Mouse (Mus musculus) CH12.LX (cell line): ENCODE measurements at regions not wholly inside any gene's neighbourhood (a gene's known extent, or its start where the extent isn't known, plus 50 kb on each side); places are given as distances from the start of the nearest gene placed in this dataset.

Source experiments
- DNase-seq: peaks from one replicate; pipeline ENCODE4 v3.0.0-alpha.2; 2013; ENCODE audit errors: extremely low read depth
- H3K27ac ChIP-seq: 2 replicates; pipeline ENCODE4 v1.5.1; 2012; ENCODE audit warnings: low read depth, mild to moderate bottlenecking, control low read depth, moderate library complexity; ENCODE audit not compliant: insufficient read depth
- H3K27me3 ChIP-seq: replicated peaks from 2 replicates; pipeline ENCODE3; 2012; ENCODE audit warnings: inconsistent platforms
- H3K36me3 ChIP-seq, 2 experiments: replicated peaks in 1 of 2; 2 replicates each; pipeline versions ENCODE3 to v1.6.1; 2012; ENCODE audit warnings: inconsistent platforms in 1 of 2, low read length in 1 of 2, mild to moderate bottlenecking in 1 of 2, mixed read lengths in 1 of 2, moderate library complexity in 1 of 2; ENCODE audit not compliant: control insufficient read depth in 1 of 2, insufficient read depth in 1 of 2
- H3K4me1 ChIP-seq, 2 experiments: 2 replicates each; pipeline ENCODE4 v1.6.1; 2012; ENCODE audit warnings: inconsistent platforms in 1 of 2, moderate library complexity in 1 of 2; ENCODE audit not compliant: insufficient read depth in 2 of 2, control insufficient read depth in 1 of 2
- H3K4me2 ChIP-seq: 2 replicates; pipeline ENCODE4 v1.6.1; 2012; ENCODE audit warnings: low read depth, mild to moderate bottlenecking, control low read depth; ENCODE audit not compliant: poor library complexity, insufficient read depth, severe bottlenecking
- H3K4me3 ChIP-seq, 3 experiments: fragments of 150-350 bp in 1 of 3; sonication (generic) in 1 of 3; replicated peaks in 1 of 3; 2 replicates each; pipeline versions ENCODE3 to v1.5.1; 2011 to 2012; ENCODE audit warnings: low read depth in 2 of 3, low read length in 2 of 3, mild to moderate bottlenecking in 2 of 3, moderate library complexity in 2 of 3, control low read depth in 1 of 3, improper control_type of control experiment in 1 of 3, inconsistent platforms in 1 of 3, mixed read lengths in 1 of 3; ENCODE audit not compliant: poor library complexity in 1 of 3
- H3K79me2 ChIP-seq: replicated peaks from 2 replicates; pipeline ENCODE4 v1.6.1; 2012; ENCODE audit warnings: mild to moderate bottlenecking, moderate library complexity; ENCODE audit not compliant: control insufficient read depth, poor library complexity, insufficient read depth, severe bottlenecking; ENCODE audit errors: extremely low read depth
- H3K9ac ChIP-seq: 2 replicates; pipeline ENCODE4 v1.6.1; 2012; ENCODE audit warnings: low read depth, mild to moderate bottlenecking, control low read depth, moderate library complexity; ENCODE audit not compliant: insufficient read depth
- H3K9me3 ChIP-seq: replicated peaks from 2 replicates; pipeline ENCODE3; 2012; ENCODE audit warnings: low read length, inconsistent platforms, mixed read lengths
- BHLHE40 ChIP-seq: IDR thresholded peaks from 2 replicates; pipeline ENCODE4 v1.6.1; 2011; ENCODE audit warnings: mild to moderate bottlenecking, low read depth, low read length, improper control_type of control experiment
- CHD1 ChIP-seq: IDR thresholded peaks from 2 replicates; pipeline ENCODE4 v1.6.1; 2012; ENCODE audit warnings: low read depth, low read length, improper control_type of control experiment, inconsistent platforms
- CTCF ChIP-seq, 2 experiments: IDR thresholded peaks in 1 of 2; conservative IDR thresholded peaks in 1 of 2; 2 replicates each; pipeline ENCODE4 v1.5.1; 2011 to 2012; ENCODE audit warnings: low read depth in 2 of 2, low read length in 2 of 2, improper control_type of control experiment in 1 of 2, inconsistent platforms in 1 of 2, mild to moderate bottlenecking in 1 of 2, moderate library complexity in 1 of 2
- E2F4 ChIP-seq: IDR thresholded peaks from 2 replicates; pipeline ENCODE4 v1.6.1; 2011; ENCODE audit warnings: low read depth, low read length, improper control_type of control experiment; ENCODE audit not compliant: insufficient replicate concordance
- ELF1 ChIP-seq: IDR thresholded peaks from 2 replicates; pipeline ENCODE4 v1.6.1; 2014; ENCODE audit warnings: low read depth, mild to moderate bottlenecking, inconsistent platforms, low read length, improper control_type of control experiment
- GABPA ChIP-seq: IDR thresholded peaks from 2 replicates; pipeline ENCODE4 v1.6.1; 2012; ENCODE audit warnings: low read depth, low read length, improper control_type of control experiment, inconsistent platforms; ENCODE audit not compliant: insufficient replicate concordance
- IRF4 ChIP-seq: IDR thresholded peaks from 2 replicates; pipeline ENCODE4 v1.6.1; 2014; ENCODE audit warnings: low read depth, mild to moderate bottlenecking, inconsistent platforms, low read length, improper control_type of control experiment
- JUN ChIP-seq: IDR thresholded peaks from 2 replicates; pipeline ENCODE4 v1.6.1; 2011; ENCODE audit warnings: low read depth, mild to moderate bottlenecking, low read length, improper control_type of control experiment, moderate library complexity; ENCODE audit not compliant: insufficient read depth
- JUND ChIP-seq: conservative IDR thresholded peaks from 2 replicates; pipeline ENCODE4 v1.6.1; 2011; ENCODE audit warnings: low read depth, low read length, improper control_type of control experiment
- MAZ ChIP-seq: IDR thresholded peaks from 2 replicates; pipeline ENCODE4 v1.6.1; 2012; ENCODE audit warnings: low read depth, mild to moderate bottlenecking, inconsistent platforms, low read length, improper control_type of control experiment, moderate library complexity
- MEF2A ChIP-seq: IDR thresholded peaks from 2 replicates; pipeline ENCODE4 v1.6.1; 2014; ENCODE audit warnings: low read depth, mild to moderate bottlenecking, inconsistent platforms, low read length, improper control_type of control experiment, borderline replicate concordance
- MYC ChIP-seq: IDR thresholded peaks from 2 replicates; pipeline ENCODE4 v1.6.1; 2011; ENCODE audit warnings: low read depth, mild to moderate bottlenecking, improper control_type of control experiment, low read length
- NELFE ChIP-seq: IDR thresholded peaks from 2 replicates; pipeline ENCODE4 v1.6.1; 2011; ENCODE audit warnings: low read depth, low read length, improper control_type of control experiment
- POLR2AphosphoS2 ChIP-seq: IDR thresholded peaks from 2 replicates; pipeline ENCODE4 v1.6.1; 2011; ENCODE audit warnings: low read depth, low read length, improper control_type of control experiment
- RAD21 ChIP-seq: IDR thresholded peaks from 2 replicates; pipeline ENCODE4 v1.6.1; 2011; ENCODE audit warnings: low read depth, mild to moderate bottlenecking, low read length, improper control_type of control experiment, moderate library complexity
- RCOR1 ChIP-seq: conservative IDR thresholded peaks from 2 replicates; pipeline ENCODE4 v1.6.1; 2012; ENCODE audit warnings: low read depth, mild to moderate bottlenecking, inconsistent platforms, low read length, improper control_type of control experiment
- SIN3A ChIP-seq: IDR thresholded peaks from 2 replicates; pipeline ENCODE4 v1.6.1; 2012; ENCODE audit warnings: low read length, improper control_type of control experiment, inconsistent platforms
- SMC3 ChIP-seq: IDR thresholded peaks from 2 replicates; pipeline ENCODE4 v1.6.1; 2011; ENCODE audit warnings: low read depth, low read length, improper control_type of control experiment
- TCF12 ChIP-seq: IDR thresholded peaks from 2 replicates; pipeline ENCODE4 v1.6.1; 2014; ENCODE audit warnings: low read depth, mild to moderate bottlenecking, inconsistent platforms, low read length, improper control_type of control experiment
- UBTF ChIP-seq: IDR thresholded peaks from 2 replicates; pipeline ENCODE4 v1.6.1; 2012; ENCODE audit warnings: low read depth, mild to moderate bottlenecking, inconsistent platforms, low read length, improper control_type of control experiment, moderate library complexity
- USF2 ChIP-seq: conservative IDR thresholded peaks from 2 replicates; pipeline ENCODE4 v1.6.1; 2011; ENCODE audit warnings: low read depth, low read length, improper control_type of control experiment
- ZC3H11A ChIP-seq: IDR thresholded peaks from 2 replicates; pipeline ENCODE4 v1.6.1; 2012; ENCODE audit warnings: low read depth, mild to moderate bottlenecking, inconsistent platforms, low read length, improper control_type of control experiment
- ZKSCAN1 ChIP-seq: IDR thresholded peaks from 2 replicates; pipeline ENCODE4 v1.6.1; 2012; ENCODE audit warnings: low read depth, inconsistent platforms, low read length, improper control_type of control experiment, borderline replicate concordance
- ZMIZ1 ChIP-seq: IDR thresholded peaks from 2 replicates; pipeline ENCODE4 v1.6.1; 2012; ENCODE audit warnings: low read depth, mild to moderate bottlenecking, inconsistent platforms, low read length, improper control_type of control experiment
- dilution Hi-C: fragments of 300-500 bp; cut with MboI; formaldehyde crosslinking; loops from 2 replicates; pipeline ENCODE4 v1.14.3; 2020; ENCODE audit warnings: low sequenced_read_pairs; ENCODE audit not compliant: extremely low pct_unique_long_range_greater_than_20kb, extremely low pct_ligation_motif_present
- in situ Hi-C: fragments of 300-500 bp; cut with MboI; formaldehyde crosslinking; loops from 3 replicates; pipeline ENCODE4 v1.14.3; 2019; ENCODE audit warnings: low sequenced_read_pairs, low pct_ligation_motif_present, low pct_unique_long_range_greater_than_20kb, mixed read lengths

- TF ChIP-seq NELFE: no peak
These were observed 197.6 kb upstream of the Tars start (continued) for GRCm38 (mm10) chr15:11597021-11597420.

GRCm38 (mm10) chr15:11590542-11591116, 191.2 kb upstream of the Tars start:
- Histone ChIP-seq H3K4me1 (no peaks in the 10 kb centered on the region), H3K79me2 (no peaks in the 10 kb centered on the region), H3K27ac (no peak overlapping the region), H3K4me2 (peak overlapping the region; percentile 74; the same call in 1 of the 2 replicates), H3K9me3 (no peaks in the 10 kb centered on the region), H3K4me3 (no peak overlapping the region), H3K27me3 (no peaks in the 10 kb centered on the region), H3K9ac (no peak overlapping the region), H3K36me3 (no peaks in the 10 kb centered on the region)
- DNase-seq: peak; percentile 57
- dilution Hi-C loops: no loop called here
- in situ Hi-C loops: no loop called here
- TF ChIP-seq GABPA: no peak
- peak; percentile 89 for TF ChIP-seq MAZ
- peak; percentile 52 to 86; a peak in 3 of 4 replicates for TF ChIP-seq CTCF (conservative IDR thresholded peaks at IDR 0.05 in 1 of 2, IDR thresholded peaks at IDR 0.05 in 1 of 2; ENCODE audit: low read depth in 2 of 2, low read length in 2 of 2)
- 0 out of 2 replicates have a peak, but pooled peaks have one; percentile 53 for TF ChIP-seq CHD1
- 0 out of 2 replicates have a peak, but pooled peaks have one; percentile 17 for TF ChIP-seq JUND
- TF ChIP-seq ZKSCAN1: no peak
- TF ChIP-seq ZC3H11A: peak; percentile 83
- TF ChIP-seq SMC3: peak; percentile 80
- peak; percentile 41; the same call in 1 of the 2 replicates for TF ChIP-seq SIN3A
- TF ChIP-seq RAD21: peak; percentile 91
- no peak for TF ChIP-seq POLR2AphosphoS2
- no peak for TF ChIP-seq IRF4

GRCm38 (mm10) chr15:11589795-11590194, 190.3 kb upstream of the Tars start:
- no peak for DNase-seq
- Histone ChIP-seq H3K36me3 (no peaks in the 10 kb centered on the region), H3K4me2 (no peak overlapping the region), H3K79me2 (no peaks in the 10 kb centered on the region), H3K27me3 (no peaks in the 10 kb centered on the region), H3K4me3 (no peak overlapping the region), H3K9me3 (no peaks in the 10 kb centered on the region), H3K9ac (no peak overlapping the region), H3K27ac (no peak overlapping the region), H3K4me1 (no peaks in the 10 kb centered on the region)
- dilution Hi-C loops (no loop called here), in situ Hi-C loops (loop anchor here (5.0 kb wide), 1 partner anchor 378 kb away; no protein-coding TSS in a partner anchor)
- TF ChIP-seq MYC: no peak
- no peak for TF ChIP-seq JUN
- TF ChIP-seq SIN3A: no peak
- no peak for TF ChIP-seq IRF4
- no peak for TF ChIP-seq BHLHE40
- no peak for TF ChIP-seq MEF2A
- no peak for TF ChIP-seq UBTF
- no peak for TF ChIP-seq ELF1
- no peak for TF ChIP-seq USF2
- TF ChIP-seq ZMIZ1: no peak
- no peak for TF ChIP-seq E2F4
- no peak for TF ChIP-seq RCOR1
- TF ChIP-seq NELFE: no peak
- no peak for TF ChIP-seq TCF12
